17 mouse cellular contexts compared by ENCODE assay signal in genomic region chr4:106593636-106594035, GRCm38 (mm10). TPM values are rescaled to one million over a fixed set of nuclear protein-coding genes. Genes with fewer than 3 reads are reported as not detected.
DNase-seq lines count a peak whose midpoint lies in the region; ATAC-seq and TF ChIP-seq lines count a peak whose summit lies in the region.
"Had no signal": no experiment of that assay in that cellular context is flagged by ENCODE, and none has a peak within 500 bp of the region (broad histone marks: within the 10 kb centered on the region; RNA-seq: fewer than 3 reads in every experiment).

No protein-coding gene starts in this region.

- no peak for ATAC-seq in liver, embryonic 12.5 days
- no peak for ATAC-seq in forebrain, embryonic 15.5 days (replicated peaks)
- ATAC-seq: Patski had no signal

- H3K4me3 ChIP-seq in liver, embryonic 12.5 days, result no peak overlapping the region
- no peak overlapping the region for H3K4me3 ChIP-seq in forebrain, embryonic 15.5 days
- H3K4me3 ChIP-seq: myocyte had no signal

- H3K9ac ChIP-seq in liver, embryonic 12.5 days, result no peak overlapping the region
- no peak overlapping the region for H3K9ac ChIP-seq in forebrain, embryonic 15.5 days (replicated peaks)

- no peaks in the 10 kb centered on the region for H3K4me1 ChIP-seq in liver, embryonic 12.5 days
- H3K4me1 ChIP-seq in forebrain, embryonic 15.5 days, result no peaks in the 10 kb centered on the region

- no peak overlapping the region for H3K4me2 ChIP-seq in liver, embryonic 12.5 days
- no peak overlapping the region for H3K4me2 ChIP-seq in forebrain, embryonic 15.5 days (replicated peaks)

- DNase-seq in liver (peak; percentile 47), 416B (ENCODE audit: low read depth) (peak; percentile 25)
- DNase-seq in B cell, adult 2 months, result peak; percentile 18 to 27
- DNase-seq in brain, embryonic 14.5 days (ENCODE audit: low read depth), result no peak
- no peak for DNase-seq in heart, adult 9 months (ENCODE audit: low spot score in 2 of 2)
- DNase-seq: cerebellum, adult 18-20 months; embryo, embryonic 11 days; gastrocnemius, postnatal 36 days; heart, postnatal 10 days; right cerebral cortex, postnatal 4 days had no signal

- 50% methylated on average over 7 of the region's 7 CpGs for WGBS in liver, embryonic 12.5 days (ENCODE audit: insufficient replicate concordance)
- WGBS in forebrain, embryonic 15.5 days, result 67% methylated on average over 7 of the region's 7 CpGs

- H3K9me3 ChIP-seq in liver, embryonic 12.5 days (replicated peaks), result no peaks in the 10 kb centered on the region
- H3K9me3 ChIP-seq in forebrain, embryonic 15.5 days, result no peaks in the 10 kb centered on the region

- no peak overlapping the region for H3K27ac ChIP-seq in liver, embryonic 12.5 days
- H3K27ac ChIP-seq in forebrain, embryonic 15.5 days (replicated peaks), result no peak overlapping the region

- peak; percentile 37; the same call in 1 of the 2 replicates for TF ChIP-seq CTCF in brain, embryonic 14.5 days (IDR thresholded peaks at IDR 0.05; ENCODE audit: borderline replicate concordance, extremely low read depth, insufficient read depth, insufficient read length)

- H3K36me3 ChIP-seq in liver, embryonic 12.5 days, result peaks cover 26% of the 10 kb centered on the region
- H3K36me3 ChIP-seq in forebrain, embryonic 15.5 days, result peaks cover 8% of the 10 kb centered on the region; the same call in 1 of the 2 replicates

- no peaks in the 10 kb centered on the region for H3K27me3 ChIP-seq in liver, embryonic 12.5 days (replicated peaks)
- H3K27me3 ChIP-seq in forebrain, embryonic 15.5 days, result no peaks in the 10 kb centered on the region
- H3K27me3 ChIP-seq: Patski had no signal

- no peak for TF ChIP-seq POLR2A in brain, embryonic 14.5 days (IDR thresholded peaks at IDR 0.05; ENCODE audit: borderline replicate concordance, extremely low read depth, insufficient read depth, insufficient read length, poor library complexity, severe bottlenecking)

RNA-seq across cellular contexts. Expression of gene Lexm, which starts 23.4 kb away (rescaled TPM):
- 0.17 and 0.26 TPM in 2 replicates for polyA plus RNA-seq in liver, embryonic 12.5 days (2016; fragmentation: Nextera tagmentation; extraction: Ambion mirVana)
- polyA plus RNA-seq in brain, embryonic 14.5 days (2012; rRNA removed), result 0.05 TPM in 1 of 2 replicates, not detected in the other
- polyA plus RNA-seq in forebrain, embryonic 15.5 days (2015; fragmentation: Nextera tagmentation; extraction: Ambion mirVana), result not detected in 2 replicates
- polyA plus RNA-seq: large intestine, adult 2 months; liver, embryonic 16.5 days; myocyte; Patski; stomach, embryonic 16.5 days had no signal

RNA-seq across cellular contexts. Expression of gene Ttc22, which starts 28.6 kb away (rescaled TPM):
- polyA plus RNA-seq in liver, embryonic 12.5 days (2016; fragmentation: Nextera tagmentation; extraction: Ambion mirVana), result 0.05 and 0.07 TPM in 2 replicates
- 1.8 and 2.2 TPM in 2 replicates for polyA plus RNA-seq in brain, embryonic 14.5 days (2012; rRNA removed)
- polyA plus RNA-seq in forebrain, embryonic 15.5 days (2015; fragmentation: Nextera tagmentation; extraction: Ambion mirVana), result 0.34 and 0.62 TPM in 2 replicates

RNA-seq across cellular contexts. Expression of gene Dhcr24, which starts 32.8 kb away (rescaled TPM):
- 5.8 and 5.9 TPM in 2 replicates for polyA plus RNA-seq in liver, embryonic 12.5 days (2016; fragmentation: Nextera tagmentation; extraction: Ambion mirVana)
- polyA plus RNA-seq in brain, embryonic 14.5 days (2012; rRNA removed), result 73.8 and 89.2 TPM in 2 replicates
- 4.0 and 4.5 TPM in 2 replicates for polyA plus RNA-seq in forebrain, embryonic 15.5 days (2015; fragmentation: Nextera tagmentation; extraction: Ambion mirVana)

RNA-seq across cellular contexts. Expression of gene Pars2, which starts 57.2 kb away (rescaled TPM):
- 6.9 and 7.5 TPM in 2 replicates for polyA plus RNA-seq in liver, embryonic 12.5 days (2016; fragmentation: Nextera tagmentation; extraction: Ambion mirVana)
- polyA plus RNA-seq in brain, embryonic 14.5 days (2012; rRNA removed), result 9.9 and 13.7 TPM in 2 replicates
- polyA plus RNA-seq in forebrain, embryonic 15.5 days (2015; fragmentation: Nextera tagmentation; extraction: Ambion mirVana), result 12.6 and 14.2 TPM in 2 replicates

Comparison
In these comparisons a context has a peak if more than half of its experiments do, and no peak if none do; other contexts are left out.
1. DNase-seq: peak in liver (single experiment), 416B (single experiment) and B cell, adult 2 months (2 of 2); none in brain, embryonic 14.5 days (single experiment) and heart, adult 9 months (0 of 2).
2. RNA of gene Dhcr24, which starts 32.8 kb away (polyA plus RNA-seq): 73.8 to 89.2 TPM in brain, embryonic 14.5 days; 5.8 to 5.9 TPM in liver, embryonic 12.5 days and 4.0 to 4.5 TPM in forebrain, embryonic 15.5 days; every median in the first group is over 10 times any median in the second.